Mouse (Mus musculus): Measurements from ENCODE around the gene Gp1ba. TPM values are rescaled to one million over a fixed set of nuclear protein-coding genes. Genes with fewer than 3 reads are reported as not detected.

Gene Gp1ba
- total RNA-seq, 2 experiments from 2014 or later: not detected

DNA sequence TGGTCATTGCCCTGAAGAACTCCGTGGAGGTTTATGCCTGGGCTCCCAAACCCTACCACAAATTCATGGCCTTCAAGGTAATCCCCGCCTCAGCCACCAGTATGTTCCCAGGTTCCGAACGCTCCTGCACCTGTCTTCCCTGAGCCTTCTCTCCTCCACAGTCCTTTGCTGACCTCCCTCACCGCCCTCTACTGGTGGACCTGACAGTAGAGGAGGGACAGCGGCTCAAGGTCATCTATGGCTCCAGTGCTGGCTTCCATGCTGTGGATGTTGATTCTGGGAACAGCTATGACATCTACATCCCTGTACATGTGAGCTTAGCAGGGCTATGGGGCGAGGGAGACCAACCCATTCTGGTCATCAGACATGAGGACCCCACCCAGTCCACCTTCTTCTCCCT is 26.4 kb upstream of the Gp1ba start:
- TF ChIP-seq CTCF (IDR thresholded peaks at IDR 0.05): peak; percentile 8; the same call in 1 of the 2 replicates
- DNase-seq (ENCODE audit: extremely low spot score in 1 of 2, low spot score in 2 of 2): no peak
- Histone ChIP-seq H3K4me3 (no peak overlapping the region), H3K27ac (no peak overlapping the region)
- intact Hi-C loops (cut with DNase I): no loop called here

DNA sequence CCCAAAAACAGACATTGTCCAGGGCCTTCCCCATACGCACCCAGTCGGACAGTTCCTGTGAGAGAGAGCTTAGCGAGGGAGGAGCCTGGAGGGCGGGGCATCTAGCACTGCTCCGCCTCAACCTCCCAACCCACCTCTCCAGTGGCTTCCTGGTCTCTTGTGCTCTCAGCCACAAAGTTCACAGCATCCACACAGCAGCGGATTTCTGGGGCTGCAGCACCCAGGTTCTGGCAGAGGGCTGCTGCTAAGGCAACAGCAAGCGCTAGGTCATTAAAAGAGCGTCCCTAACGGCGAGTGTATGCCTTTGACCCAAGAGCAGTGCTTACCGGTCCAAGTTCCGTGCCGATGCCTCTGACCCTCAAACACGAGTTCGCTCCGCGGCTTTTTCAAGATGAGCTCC is 23.8 kb upstream of the Gp1ba start:
- Histone ChIP-seq H3K27ac (no peak overlapping the region), H3K4me3 (0 out of 2 replicates have a peak overlapping the region, but pooled peaks have one; percentile 1)
- DNase-seq (ENCODE audit: extremely low spot score in 1 of 2, low spot score in 2 of 2): no peak
- intact Hi-C loops (cut with DNase I): no loop called here
- TF ChIP-seq CTCF (IDR thresholded peaks at IDR 0.05): no peak; the same call in 1 of the 2 replicates

DNA sequence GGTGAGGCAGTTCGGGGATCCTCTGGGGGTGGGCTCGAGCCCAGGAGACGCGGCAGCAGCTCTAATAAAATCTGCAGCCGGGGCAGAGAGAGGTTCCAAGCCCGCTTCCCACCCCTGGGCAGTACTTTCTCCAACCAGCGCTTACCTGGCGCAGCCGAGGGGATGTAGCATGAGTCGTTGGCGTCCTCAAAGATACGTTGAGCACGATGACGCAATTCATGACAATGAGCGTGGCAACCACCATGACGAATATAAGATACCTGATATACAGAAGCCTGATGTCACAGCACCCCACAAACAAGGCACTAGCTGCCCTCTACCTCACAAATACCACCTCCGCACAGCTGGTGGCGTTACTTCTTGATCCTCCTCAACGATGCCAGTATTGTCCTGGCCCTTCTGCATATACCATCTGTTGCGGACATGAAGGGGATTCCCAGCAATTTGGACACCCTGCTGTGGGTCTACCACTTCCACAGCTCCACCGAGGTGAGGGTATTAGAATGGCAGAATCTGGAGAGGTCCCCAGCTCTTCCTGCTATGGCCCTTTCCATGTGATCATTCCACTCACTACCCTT is 23.3 kb upstream of the Gp1ba start, which contains the start of gene 4930544D05Rik:
Gene 4930544D05Rik (plus strand): TSS at position 333 of the 578 bp plus-strand sequence.
- no peak for DNase-seq (ENCODE audit: extremely low spot score in 1 of 2, low spot score in 2 of 2)
- TF ChIP-seq CTCF (IDR thresholded peaks at IDR 0.05): no peak
- intact Hi-C loops (cut with DNase I): no loop called here
- Histone ChIP-seq H3K4me3 (0 out of 2 replicates have a peak within 1 kb of the TSS, but pooled peaks have one; percentile 1), H3K27ac (no peak within 1 kb of the TSS)

DNA sequence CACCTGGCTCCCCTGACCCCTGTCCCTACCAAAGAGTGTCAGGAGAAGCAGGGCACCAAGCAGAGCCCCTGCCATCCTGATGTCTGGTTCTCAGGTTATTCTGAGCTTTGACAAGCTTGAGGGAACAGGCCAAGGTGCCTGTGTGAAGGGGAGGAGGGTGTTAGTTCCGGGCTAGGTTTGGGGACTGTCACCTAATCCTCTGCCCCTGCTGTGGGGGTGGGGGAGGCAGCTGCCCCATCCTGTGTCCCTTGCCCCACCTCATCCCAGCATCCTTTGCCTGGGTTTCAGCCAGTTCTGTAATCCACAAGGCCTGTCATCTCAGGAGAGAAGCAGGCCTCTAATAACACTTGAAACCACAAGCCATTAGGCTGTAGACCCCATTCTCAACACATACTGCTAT is 19.8 kb upstream of the Gp1ba start, which contains the start of gene Chrne:
Gene Chrne (minus strand): TSS at position 116 of the 400 bp plus-strand sequence.
- H3K27ac ChIP-seq: no peak within 1 kb of the TSS
- DNase-seq (ENCODE audit: extremely low spot score in 1 of 2, low spot score in 2 of 2): no peak
- intact Hi-C loops (cut with DNase I): no loop called here
- H3K4me3 ChIP-seq: no peak within 1 kb of the TSS
- TF ChIP-seq CTCF (IDR thresholded peaks at IDR 0.05): no peak

DNA sequence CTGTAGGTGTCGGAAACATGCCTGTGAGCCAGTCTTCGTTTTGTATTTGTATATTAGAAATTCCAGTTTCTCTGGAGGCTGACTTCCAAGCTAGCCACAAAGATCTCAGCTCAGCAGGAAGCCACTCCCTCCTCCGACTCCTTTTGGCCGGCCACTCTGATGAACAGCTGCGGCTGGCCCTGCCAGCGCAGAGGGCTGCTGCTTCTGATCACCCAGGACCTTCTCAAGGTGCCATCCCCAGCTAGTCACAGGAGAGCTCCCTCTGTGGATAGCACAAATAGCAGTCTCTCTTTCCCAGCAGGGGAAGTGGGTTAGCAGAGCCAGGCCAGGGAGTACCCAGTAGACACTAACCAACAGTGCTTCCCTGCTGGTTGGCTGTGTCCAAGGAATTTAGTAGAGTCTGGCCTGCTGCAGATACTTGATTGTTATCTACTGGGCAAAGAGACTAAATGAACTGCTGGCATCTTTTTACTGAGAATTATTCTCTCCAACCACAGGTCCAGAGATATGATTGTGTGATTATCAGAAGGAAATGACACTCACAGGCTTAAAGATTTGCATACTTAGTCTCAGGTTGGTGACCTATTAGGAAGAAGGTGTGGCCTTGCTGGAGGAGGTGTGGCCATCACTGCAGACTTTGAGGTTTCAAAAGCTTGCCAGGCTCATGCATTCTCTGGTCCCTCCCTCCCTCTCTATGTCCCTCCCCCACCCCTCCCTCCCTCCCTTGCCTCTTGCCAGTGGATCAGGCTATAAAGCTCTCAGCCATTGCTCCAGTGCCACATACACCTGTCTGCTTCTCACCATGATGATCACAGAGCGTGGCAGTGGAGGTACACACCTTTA is 16.7 kb upstream of the Gp1ba start:
- no peak for TF ChIP-seq CTCF (IDR thresholded peaks at IDR 0.05)
- intact Hi-C loops (cut with DNase I): no loop called here
- Histone ChIP-seq H3K4me3 (no peak overlapping the region), H3K27ac (no peak overlapping the region)
- no peak for DNase-seq (ENCODE audit: extremely low spot score in 1 of 2, low spot score in 2 of 2)

DNA sequence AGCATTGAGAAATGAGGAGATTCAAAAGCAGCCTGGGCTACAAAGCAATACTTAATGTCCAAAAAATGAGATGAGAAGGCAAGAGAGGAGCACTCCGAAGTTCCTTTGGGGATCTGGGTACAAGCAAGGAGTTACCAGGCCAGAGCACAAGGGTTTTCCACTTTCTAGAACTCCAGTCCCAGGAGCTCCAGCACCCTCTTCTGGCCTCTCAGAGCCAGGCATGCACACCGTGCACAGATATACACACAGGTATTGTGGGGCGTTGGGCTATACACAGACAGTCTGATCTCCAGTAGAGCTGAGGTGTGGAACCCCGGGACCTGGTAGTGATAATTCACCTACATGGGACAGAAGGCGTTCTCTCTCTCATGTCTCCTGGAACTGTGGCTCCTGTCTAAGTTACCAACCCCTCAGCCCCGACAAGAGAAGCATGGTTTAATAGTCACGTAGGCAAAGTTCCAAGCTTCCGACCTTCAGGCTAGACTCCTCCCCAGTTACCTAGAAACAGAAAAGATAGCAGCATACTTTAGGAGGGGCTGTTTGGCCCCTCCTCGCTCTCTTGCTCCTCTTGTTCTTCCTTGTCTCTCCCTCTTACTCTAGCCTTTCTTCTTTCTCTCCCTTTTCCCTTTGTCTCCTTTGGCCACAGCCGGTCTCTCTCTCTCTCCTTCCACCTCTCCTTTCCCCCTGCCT is 15.7 kb upstream of the Gp1ba start:
- intact Hi-C loops (cut with DNase I): no loop called here
- no peak for DNase-seq (ENCODE audit: extremely low spot score in 1 of 2, low spot score in 2 of 2)

DNA sequence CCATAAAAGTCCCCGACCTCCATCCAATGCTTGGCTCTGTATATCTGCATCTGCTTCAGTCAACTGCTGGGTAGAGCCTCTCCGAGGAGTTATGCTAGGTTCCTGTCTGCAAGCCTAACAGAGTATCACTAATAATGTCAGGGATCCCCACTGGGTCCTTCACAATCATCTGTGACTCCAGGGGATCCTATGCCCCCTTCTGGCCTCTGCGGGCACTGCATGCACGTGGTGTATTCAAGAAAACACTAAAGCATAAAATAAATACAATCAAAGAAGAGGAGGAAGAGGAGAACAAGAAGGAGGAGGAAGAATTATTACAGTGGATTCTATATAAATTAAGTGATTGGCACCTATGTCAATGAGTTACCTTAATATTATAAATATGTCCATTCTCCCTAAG is 13.4 kb upstream of the Gp1ba start:
- no peak for DNase-seq (ENCODE audit: extremely low spot score in 1 of 2, low spot score in 2 of 2)
- TF ChIP-seq CTCF (IDR thresholded peaks at IDR 0.05): peak; percentile 63
- no peak overlapping the region for H3K27ac ChIP-seq
- no peak overlapping the region for H3K4me3 ChIP-seq
- intact Hi-C loops (cut with DNase I): loop anchor here (2.0 to 5.0 kb wide), 2 partner anchors 109 to 213 kb away; partner anchors contain the start of gene Pelp1

More for the DNA sequence above, 15.7 kb upstream of the Gp1ba start:
- Histone ChIP-seq H3K27ac (no peak overlapping the region), H3K4me3 (no peak overlapping the region)
- peak; percentile 38 for TF ChIP-seq CTCF (IDR thresholded peaks at IDR 0.05)

DNA sequence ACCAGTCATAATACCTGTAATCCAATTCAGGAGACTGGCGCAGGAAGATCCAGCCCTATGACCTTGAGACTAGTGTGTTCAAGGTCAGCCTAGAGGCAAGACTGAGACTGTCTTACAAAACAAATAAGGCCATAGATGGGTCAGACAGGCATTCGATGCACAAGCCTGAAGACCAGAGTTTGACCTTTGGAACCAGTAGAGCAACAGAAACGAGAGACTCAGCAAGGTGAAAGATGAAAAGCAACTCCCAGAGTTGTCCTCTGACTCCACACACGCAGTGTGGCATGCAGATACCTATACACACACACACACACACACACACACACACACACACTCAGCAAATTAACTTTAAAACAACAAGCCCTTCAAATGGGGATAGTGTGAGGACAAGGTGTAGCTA is 12.0 kb upstream of the Gp1ba start:
- intact Hi-C loops (cut with DNase I): loop anchor here (5.0 kb wide), 1 partner anchor 215 kb away; the partner anchor contains the start of gene Pelp1

DNA sequence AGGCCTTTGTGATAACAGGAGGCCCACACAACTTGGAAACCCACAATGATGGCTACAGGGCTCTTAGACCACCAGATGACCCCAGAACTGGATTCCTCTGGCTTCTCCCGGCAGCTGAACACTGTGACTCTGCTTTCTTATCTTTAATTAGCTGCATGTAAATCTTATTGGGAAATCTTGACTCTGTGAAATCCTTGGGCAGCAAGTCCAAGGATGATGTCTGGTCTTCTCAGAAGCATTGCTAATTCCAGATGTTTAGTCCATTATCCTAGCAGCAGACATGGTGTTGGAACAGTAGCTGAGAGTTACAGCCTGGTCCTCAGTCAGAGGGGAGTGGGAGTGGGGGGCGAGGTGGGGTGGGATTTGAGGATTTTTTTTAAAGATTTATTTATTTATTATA is 10.5 kb upstream of the Gp1ba start:
- no peak overlapping the region for H3K4me3 ChIP-seq
- intact Hi-C loops (cut with DNase I): loop anchor here (2.0 to 5.0 kb wide), 2 partner anchors 126 to 216 kb away; partner anchors contain the start of gene Pelp1
- no peak for TF ChIP-seq CTCF (IDR thresholded peaks at IDR 0.05)
- no peak for DNase-seq (ENCODE audit: extremely low spot score in 1 of 2, low spot score in 2 of 2)
- no peak overlapping the region for H3K27ac ChIP-seq

More for the DNA sequence above, 12.0 kb upstream of the Gp1ba start:
- TF ChIP-seq CTCF (IDR thresholded peaks at IDR 0.05): no peak
- no peak for DNase-seq (ENCODE audit: extremely low spot score in 1 of 2, low spot score in 2 of 2)
- H3K27ac ChIP-seq: no peak overlapping the region
- no peak overlapping the region for H3K4me3 ChIP-seq

DNA sequence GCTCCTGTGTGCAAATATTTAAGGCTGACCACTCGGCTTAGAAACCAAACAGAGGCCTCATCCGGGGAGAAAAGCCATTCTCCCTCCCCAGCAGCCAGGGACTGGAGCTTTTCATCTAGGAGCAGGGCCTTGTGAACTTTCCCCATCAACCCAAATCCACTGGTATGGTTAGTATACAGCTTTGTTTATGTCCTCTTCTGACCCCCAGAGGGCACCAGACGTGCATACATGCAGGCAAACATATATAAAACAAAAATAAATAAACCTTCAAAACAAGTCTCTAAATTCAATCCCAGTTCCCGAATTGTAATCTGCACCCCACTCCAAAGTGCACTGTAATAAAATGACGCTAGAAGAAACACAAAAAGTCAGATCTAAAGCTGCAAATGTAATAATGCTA is 9.4 kb upstream of the Gp1ba start:
- H3K4me3 ChIP-seq: no peak overlapping the region
- intact Hi-C loops (cut with DNase I): loop anchor here (2.0 to 5.0 kb wide), 2 partner anchors 125 to 217 kb away; partner anchors contain the start of gene Pelp1
- H3K27ac ChIP-seq: no peak overlapping the region
- DNase-seq (ENCODE audit: extremely low spot score in 1 of 2, low spot score in 2 of 2): no peak
- peak; percentile 40 for TF ChIP-seq CTCF (IDR thresholded peaks at IDR 0.05)

DNA sequence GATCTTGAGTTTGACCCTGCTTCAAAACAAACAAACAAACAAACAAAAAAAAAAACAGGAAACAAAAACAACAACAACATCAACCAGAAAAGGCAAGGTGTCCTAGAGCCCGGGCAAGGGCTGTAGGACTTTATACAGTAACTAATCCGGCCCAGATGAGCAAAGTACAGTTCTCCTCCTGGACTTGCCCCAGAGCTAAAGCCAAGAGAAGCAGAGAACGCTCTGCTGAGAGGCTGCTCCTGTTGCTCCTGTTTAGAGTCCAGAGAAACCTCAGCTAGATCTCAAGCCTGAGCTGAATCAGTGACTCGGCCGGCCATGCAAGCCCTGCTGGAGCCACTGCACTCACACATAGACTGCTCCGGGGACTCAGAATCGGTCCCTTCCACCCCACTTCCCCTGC is 8.8 kb upstream of the Gp1ba start:
- no peak for TF ChIP-seq CTCF (IDR thresholded peaks at IDR 0.05)
- H3K27ac ChIP-seq: no peak overlapping the region
- no peak for DNase-seq (ENCODE audit: extremely low spot score in 1 of 2, low spot score in 2 of 2)
- intact Hi-C loops (cut with DNase I): no loop called here
- H3K4me3 ChIP-seq: no peak overlapping the region
